Mouse (Mus musculus) midbrain, embryonic 11.5 days (tissue): ENCODE data around the gene Gm43720. TPM values are rescaled to one million over a fixed set of nuclear protein-coding genes. Genes with fewer than 3 reads are reported as not detected.
A peak's percentile ranks its signal among the peaks of the same experiment; 100 is the strongest.

ENCODE experiments used
- ATAC-seq: fragments of 200-750 bp; cut with Nextera tagmentation; 2 replicates; pipeline ENCODE4 v1.8.0; 2017; ENCODE audit warnings: moderate TSS enrichment, moderate library complexity; ENCODE audit not compliant: low FRiP score
- DNase-seq: peaks from one replicate; pipeline ENCODE4 v3.0.0; 2015; ENCODE audit warnings: low spot score; ENCODE audit errors: missing footprints
- H3K27ac ChIP-seq: fragments of 300-500 bp; sonication (generic); 2 replicates; pipeline ENCODE4 v1.5.1; 2014; ENCODE audit warnings: low read depth, low read length
- H3K27me3 ChIP-seq: fragments of 300-500 bp; sonication (generic); 2 replicates; pipeline ENCODE4 v1.6.1; 2014; ENCODE audit warnings: mild to moderate bottlenecking, low read length, moderate library complexity, mixed read lengths; ENCODE audit not compliant: control insufficient read depth, insufficient read depth
- H3K36me3 ChIP-seq: fragments of 300-500 bp; sonication (generic); 2 replicates; pipeline ENCODE4 v1.6.1; 2014; ENCODE audit warnings: mild to moderate bottlenecking, low read length, moderate library complexity, mixed read lengths; ENCODE audit not compliant: control insufficient read depth, insufficient read depth
- H3K4me1 ChIP-seq: fragments of 300-500 bp; sonication (generic); 2 replicates; pipeline ENCODE4 v1.6.1; 2014; ENCODE audit warnings: low read length; ENCODE audit not compliant: control insufficient read depth, insufficient read depth
- H3K4me2 ChIP-seq: fragments of 300-500 bp; sonication (generic); 2 replicates; pipeline ENCODE4 v1.6.1; 2014; ENCODE audit warnings: mild to moderate bottlenecking, moderate library complexity
- H3K4me3 ChIP-seq: fragments of 300-500 bp; sonication (generic); 2 replicates; pipeline ENCODE4 v1.5.1; 2014; ENCODE audit warnings: low read depth, low read length
- H3K9ac ChIP-seq: fragments of 300-500 bp; sonication (generic); 2 replicates; pipeline ENCODE4 v1.6.1; 2014; ENCODE audit warnings: low read length
- H3K9me3 ChIP-seq: fragments of 300-500 bp; sonication (generic); 2 replicates; pipeline ENCODE4 v1.6.1; 2016; ENCODE audit warnings: low read length; ENCODE audit not compliant: control insufficient read depth
- WGBS: fragments of 180-500 bp; shearing (Covaris S2); extraction: QIAGEN DNeasy Blood & Tissue Kit; methylation state at CpG from one replicate; pipeline ENCODE4 v1.1.7; 2014; 5-methylcytosine and 5-hydroxymethylcytosine counted together
- polyA plus RNA-seq: library from polyadenylated mRNA; unstranded; fragments of >200 nt; fragmentation: Nextera tagmentation; extraction: Ambion mirVana; gene quantifications from 2 replicates; pipeline ENCODE4 v1.2.1, GENCODE M21; 2014

The Gm43720 gene
- polyA plus RNA-seq, 1 experiment from 2014 or later, result 0.20 TPM

GRCm38 (mm10) chr5:138264207-138264578 is 15.6 kb downstream of the Gm43720 start:
- WGBS, result 18% methylated on average over 6 of the region's 6 CpGs
- H3K27me3 ChIP-seq, result no peaks in the 10 kb centered on the region
- H3K4me3 ChIP-seq, result peak overlapping the region; percentile 66
- peak overlapping the region; percentile 81 for H3K9ac ChIP-seq
- DNase-seq (no peak), ATAC-seq (no peak)
- H3K36me3 ChIP-seq, result peaks cover 28% of the 10 kb centered on the region
- H3K4me1 ChIP-seq, result peaks cover 16% of the 10 kb centered on the region
- H3K9me3 ChIP-seq, result no peaks in the 10 kb centered on the region
- H3K27ac ChIP-seq, result no peak overlapping the region
- H3K4me2 ChIP-seq, result peak overlapping the region; percentile 93

DNA sequence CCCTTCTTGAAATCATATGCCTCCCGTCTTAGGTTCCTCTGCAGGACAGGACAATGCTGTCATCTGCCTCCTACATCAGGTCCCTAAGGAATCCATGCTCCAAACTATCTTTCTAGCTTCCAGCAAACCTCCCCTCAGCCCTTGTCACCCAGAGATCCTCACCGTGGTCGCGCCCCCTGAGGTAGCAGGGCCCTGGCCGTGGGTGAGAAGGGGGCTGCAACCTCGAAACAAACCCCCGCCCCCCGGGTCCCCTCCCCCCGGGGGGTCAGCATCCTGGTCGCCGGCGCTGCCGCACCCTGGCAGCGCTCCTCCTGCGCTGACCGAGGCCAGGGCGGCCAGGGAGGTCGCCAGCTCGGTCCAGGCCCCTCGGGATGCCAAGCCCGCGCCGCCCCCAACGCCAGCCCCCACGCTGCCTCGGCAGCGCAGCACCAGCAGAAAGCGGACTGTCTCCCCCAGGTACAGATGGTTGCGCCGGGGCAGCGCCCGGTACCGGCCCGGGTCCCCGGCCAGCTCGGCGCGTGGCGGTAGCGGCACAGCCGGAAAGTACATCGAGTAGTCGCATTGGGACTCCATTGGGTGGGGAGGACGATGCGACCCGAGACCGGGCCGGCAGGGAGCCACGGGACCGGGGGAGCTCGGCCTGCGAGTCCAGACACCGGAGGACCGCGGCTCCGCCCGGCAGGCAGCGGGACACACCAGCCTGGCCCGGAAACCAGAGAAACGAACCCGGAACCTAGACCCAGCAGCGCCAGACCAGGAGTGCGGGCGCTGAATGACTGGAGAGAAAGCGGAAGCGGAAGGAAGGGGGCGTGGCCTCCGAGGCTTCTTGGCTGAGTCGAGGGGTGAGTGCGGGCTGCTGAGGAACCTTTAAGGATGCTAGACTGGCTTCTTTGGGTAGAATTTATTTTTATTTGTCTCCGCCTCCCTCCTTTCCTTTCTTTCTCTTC is 16.2 kb downstream of the Gm43720 start, which contains the start of gene BC037034:
BC037034 (minus strand) TSS at position 774 of the 947 bp plus-strand sequence.
- no peaks in the 10 kb centered on the region for H3K9me3 ChIP-seq
- peak within 1 kb of the TSS; percentile 93 for H3K4me2 ChIP-seq
- ATAC-seq, result peak; percentile 91
- peaks cover 16% of the 10 kb centered on the region for H3K4me1 ChIP-seq
- peak; percentile 99 for DNase-seq
- peak within 1 kb of the TSS; percentile 81 for H3K9ac ChIP-seq
- H3K27ac ChIP-seq, result no peak within 1 kb of the TSS
- no peaks in the 10 kb centered on the region for H3K27me3 ChIP-seq
- WGBS, result 1% methylated on average over 64 of the region's 71 CpGs
- peak within 1 kb of the TSS; percentile 66 for H3K4me3 ChIP-seq
- peaks cover 28% of the 10 kb centered on the region for H3K36me3 ChIP-seq

DNA sequence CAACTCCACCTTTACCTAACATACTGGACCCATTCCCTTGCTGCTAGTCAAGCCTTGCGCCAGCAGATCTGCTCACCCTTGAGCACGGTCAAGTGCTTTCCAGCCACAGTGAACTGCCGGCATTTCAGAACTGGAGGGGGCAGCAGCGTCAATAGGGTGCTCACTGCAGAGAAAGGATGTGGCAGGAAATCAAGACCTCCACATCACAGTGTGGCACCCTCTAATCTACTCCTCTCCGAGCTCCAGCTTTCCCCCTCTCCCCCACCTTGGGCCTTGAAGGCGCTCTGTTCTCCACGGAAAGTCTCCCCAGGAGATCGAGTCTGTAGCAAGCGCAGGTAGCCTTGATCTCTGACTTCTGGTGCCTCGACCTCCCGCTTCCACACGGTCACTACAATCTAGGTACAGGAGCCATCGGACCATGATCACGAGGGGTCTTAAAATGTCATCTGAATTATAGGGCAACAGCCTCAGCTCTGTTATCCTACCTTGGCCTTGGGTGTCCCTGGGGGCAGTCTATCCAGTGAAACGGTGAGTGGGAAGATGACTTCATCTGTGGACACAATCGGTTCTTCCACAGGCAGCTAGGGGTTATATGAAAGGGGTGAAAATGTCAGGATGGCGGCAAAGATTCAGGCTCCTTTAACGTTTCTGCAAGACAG is 17.0 kb downstream of the Gm43720 start:
- Histone ChIP-seq H3K4me2 (peak overlapping the region; percentile 93), H3K36me3 (peaks cover 28% of the 10 kb centered on the region), H3K4me3 (peak overlapping the region; percentile 66), H3K9me3 (no peaks in the 10 kb centered on the region), H3K4me1 (peaks cover 16% of the 10 kb centered on the region), H3K27me3 (no peaks in the 10 kb centered on the region), H3K9ac (peak overlapping the region; percentile 81), H3K27ac (no peak overlapping the region)
- WGBS, result 71% methylated on average over 18 of the region's 18 CpGs
- ATAC-seq (no peak), DNase-seq (no peak)

GRCm38 (mm10) chr5:138262001-138262400 is 17.8 kb downstream of the Gm43720 start:
- peaks cover 28% of the 10 kb centered on the region for H3K36me3 ChIP-seq

DNA sequence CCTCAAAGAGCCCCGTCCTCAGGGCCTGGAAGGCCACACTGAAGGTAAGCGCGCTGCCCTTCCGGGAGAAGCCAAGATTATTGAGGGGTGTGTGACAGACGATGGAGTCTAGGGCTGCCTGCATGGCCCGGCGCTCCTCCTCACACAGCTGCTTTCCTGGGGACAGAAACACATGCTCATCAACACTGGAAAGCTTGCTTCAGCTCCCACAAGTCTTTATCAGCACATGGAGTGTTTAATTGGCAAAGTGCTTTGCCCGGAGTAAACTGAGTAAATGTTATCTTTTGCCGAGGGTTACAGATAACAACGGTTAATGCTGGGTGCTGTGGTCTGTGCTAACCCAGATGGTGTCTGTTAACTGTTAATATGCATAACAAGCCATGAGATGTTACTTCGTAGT is 18.9 kb downstream of the Gm43720 start:
- H3K27me3 ChIP-seq, result no peaks in the 10 kb centered on the region
- no peak overlapping the region for H3K9ac ChIP-seq
- peaks cover 25% of the 10 kb centered on the region for H3K36me3 ChIP-seq
- H3K4me1 ChIP-seq, result peaks cover 21% of the 10 kb centered on the region
- no peak for ATAC-seq
- no peak for DNase-seq
- no peak overlapping the region for H3K4me3 ChIP-seq
- WGBS, result 92% methylated on average over 11 of the region's 11 CpGs
- no peak overlapping the region for H3K27ac ChIP-seq
- no peaks in the 10 kb centered on the region for H3K9me3 ChIP-seq
- H3K4me2 ChIP-seq, result no peak overlapping the region

More at GRCm38 (mm10) chr5:138262001-138262400, 17.8 kb downstream of the Gm43720 start:
- no peak overlapping the region for H3K4me2 ChIP-seq
- H3K9ac ChIP-seq, result no peak overlapping the region
- no peak for DNase-seq
- H3K27ac ChIP-seq, result no peak overlapping the region
- no peak for ATAC-seq
- WGBS, result 79% methylated on average over 4 of the region's 4 CpGs
- H3K4me1 ChIP-seq, result peaks cover 16% of the 10 kb centered on the region
- H3K27me3 ChIP-seq, result no peaks in the 10 kb centered on the region
- H3K4me3 ChIP-seq, result no peak overlapping the region
- H3K9me3 ChIP-seq, result no peaks in the 10 kb centered on the region

GRCm38 (mm10) chr5:138260051-138260450 is 19.7 kb downstream of the Gm43720 start:
- Histone ChIP-seq H3K27me3 (no peaks in the 10 kb centered on the region), H3K4me3 (no peak overlapping the region), H3K9ac (no peak overlapping the region), H3K9me3 (no peaks in the 10 kb centered on the region), H3K4me2 (no peak overlapping the region), H3K36me3 (peaks cover 25% of the 10 kb centered on the region), H3K27ac (no peak overlapping the region), H3K4me1 (peaks cover 23% of the 10 kb centered on the region)
- WGBS, result 90% methylated on average over 10 of the region's 10 CpGs
- no peak for DNase-seq
- ATAC-seq, result no peak

GRCm38 (mm10) chr5:138258993-138259392 is 20.8 kb downstream of the Gm43720 start:
- Histone ChIP-seq H3K4me3 (no peak overlapping the region), H3K9ac (no peak overlapping the region), H3K27me3 (no peaks in the 10 kb centered on the region), H3K4me2 (no peak overlapping the region), H3K27ac (no peak overlapping the region), H3K9me3 (no peaks in the 10 kb centered on the region), H3K4me1 (peaks cover 19% of the 10 kb centered on the region), H3K36me3 (peaks cover 25% of the 10 kb centered on the region)
- DNase-seq, result no peak
- ATAC-seq, result no peak
- WGBS, result 89% methylated on average over 7 of the region's 7 CpGs

- H3K9me3 ChIP-seq, result no peaks in the 10 kb centered on the region
- H3K27me3 ChIP-seq, result no peaks in the 10 kb centered on the region
- H3K4me1 ChIP-seq, result peaks cover 19% of the 10 kb centered on the region
- ATAC-seq (no peak), DNase-seq (no peak)
- H3K9ac ChIP-seq, result no peak overlapping the region
- peaks cover 25% of the 10 kb centered on the region for H3K36me3 ChIP-seq
- 97% methylated on average over 6 of the region's 6 CpGs for WGBS
- no peak overlapping the region for H3K27ac ChIP-seq
- H3K4me2 ChIP-seq, result no peak overlapping the region
- H3K4me3 ChIP-seq, result no peak overlapping the region
Measured at GRCm38 (mm10) chr5:138258542-138258941, 21.2 kb downstream of the Gm43720 start.

- DNase-seq (no peak), ATAC-seq (no peak)
- no peaks in the 10 kb centered on the region for H3K27me3 ChIP-seq
- H3K27ac ChIP-seq, result no peak overlapping the region
- no peak overlapping the region for H3K4me2 ChIP-seq
- H3K36me3 ChIP-seq, result peaks cover 25% of the 10 kb centered on the region
- H3K4me3 ChIP-seq, result no peak overlapping the region
- H3K9ac ChIP-seq, result no peak overlapping the region
- H3K4me1 ChIP-seq, result peaks cover 16% of the 10 kb centered on the region
- WGBS, result 81% methylated on average over 3 of the region's 3 CpGs
- H3K9me3 ChIP-seq, result no peaks in the 10 kb centered on the region
Measured at GRCm38 (mm10) chr5:138258078-138258477, 21.7 kb downstream of the Gm43720 start.
